ENCODE assay signal across 25 mouse cellular contexts in the genomic region with DNA sequence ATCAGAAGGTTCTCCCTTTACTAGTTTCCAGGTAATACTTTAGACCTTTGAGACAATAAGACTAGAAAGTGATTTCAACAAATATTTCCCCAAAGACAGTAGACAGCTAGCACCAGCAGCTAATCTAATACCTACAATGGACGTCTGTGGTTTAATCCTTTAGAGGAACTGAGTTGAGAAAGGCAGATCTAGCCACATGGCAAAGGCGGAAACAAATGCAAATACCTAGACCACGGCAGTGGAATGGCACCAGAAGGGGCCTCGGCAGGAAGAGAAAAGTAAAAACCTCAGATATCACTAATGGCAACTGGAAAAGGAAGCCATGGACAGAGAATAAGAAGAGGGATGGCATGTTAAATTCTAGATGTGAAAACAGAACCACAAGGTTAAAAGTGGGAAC. TPM values are rescaled to one million over a fixed set of nuclear protein-coding genes. Genes with fewer than 3 reads are reported as not detected.
DNase-seq lines count a peak whose midpoint lies in the region; ATAC-seq lines count a peak whose summit lies in the region.
"Had no signal": no experiment of that assay in that cellular context is flagged by ENCODE, and none has a peak within 500 bp of the region (broad histone marks: within the 10 kb centered on the region; RNA-seq: fewer than 3 reads in every experiment).

No protein-coding gene starts in this region.

- WGBS in hindbrain, embryonic 16.5 days: 87% methylated on average over 4 of the region's 4 CpGs

- intact Hi-C loops in left cerebral cortex, postnatal 36 days (cut with DNase I): no loop called here

- H3K4me1 ChIP-seq in hindbrain, embryonic 16.5 days (ENCODE audit: control insufficient read depth, insufficient read depth, low read depth, low read length): no peaks in the 10 kb centered on the region
- H3K4me1 ChIP-seq: embryonic facial prominence, embryonic 10.5 days; heart, embryonic 15.5 days; hindbrain, embryonic 10.5 days had no signal

- ATAC-seq in granulocyte monocyte progenitor cell, adult 5-6 weeks (replicated peaks; ENCODE audit: poor library complexity, severe bottlenecking): peak; percentile 81
- ATAC-seq in neutrophil, adult 5-6 weeks (ENCODE audit: extremely low read depth, insufficient number of reproducible peaks, low FRiP score, poor library complexity, severe bottlenecking): peak; percentile 63; the same call in 1 of the 2 replicates
- no peak for ATAC-seq in hindbrain, embryonic 16.5 days
- ATAC-seq: CD4-positive, CD25-positive, alpha-beta regulatory T cell, adult 4 months; forebrain, embryonic 14.5 days; inflammation-experienced regulatory T-cells, adult 6 months had no signal

- peak; percentile 11 for DNase-seq in lung, postnatal 36 days
- no peak for DNase-seq in lung, postnatal 4 days
- peak; percentile 54 for DNase-seq in A20 (ENCODE audit: low read depth, low spot score)
- no peak for DNase-seq in layer of hippocampus, postnatal 25 days (ENCODE audit: extremely low spot score in 1 of 2, low spot score in 1 of 2)
- DNase-seq in left cerebral cortex, postnatal 36 days (ENCODE audit: low spot score in 2 of 2): no peak
- DNase-seq: adrenal gland, postnatal 10 days; cerebellum, adult 11-12 months; cerebellum, adult 9-10 months; cerebellum, postnatal 36 days; gastrocnemius, adult 2 months; gastrocnemius, postnatal 25 days; heart, adult 18-20 months; heart, postnatal 14 days had no signal

- no peak overlapping the region for H3K4me2 ChIP-seq in hindbrain, embryonic 16.5 days (ENCODE audit: low read length)
- H3K4me2 ChIP-seq: heart, embryonic 11.5 days; heart, embryonic 15.5 days; hindbrain, embryonic 14.5 days had no signal

- no peaks in the 10 kb centered on the region for H3K9me3 ChIP-seq in hindbrain, embryonic 16.5 days (ENCODE audit: control insufficient read depth, low read length)
- H3K9me3 ChIP-seq: embryonic facial prominence, embryonic 10.5 days; heart, embryonic 15.5 days; hindbrain, embryonic 10.5 days had no signal

- H3K4me3 ChIP-seq in hindbrain, embryonic 16.5 days (ENCODE audit: low read length): no peak overlapping the region
- H3K4me3 ChIP-seq: embryonic facial prominence, embryonic 10.5 days; gastrocnemius, adult 2 months; heart, embryonic 15.5 days; hindbrain, embryonic 10.5 days had no signal

- no peak overlapping the region for H3K9ac ChIP-seq in hindbrain, embryonic 16.5 days (ENCODE audit: low read depth, low read length)
- H3K9ac ChIP-seq: heart, embryonic 15.5 days; hindbrain, embryonic 14.5 days had no signal

- H3K27me3 ChIP-seq in hindbrain, embryonic 16.5 days (replicated peaks; ENCODE audit: control insufficient read depth, insufficient read depth, low read length): no peaks in the 10 kb centered on the region
- H3K27me3 ChIP-seq: heart, embryonic 15.5 days had no signal

- peaks cover 47% of the 10 kb centered on the region for H3K36me3 ChIP-seq in hindbrain, embryonic 16.5 days (ENCODE audit: control insufficient read depth, insufficient read depth, low read length)

- no peak overlapping the region for H3K27ac ChIP-seq in hindbrain, embryonic 16.5 days (ENCODE audit: low read depth, low read length)
- H3K27ac ChIP-seq: embryonic facial prominence, embryonic 10.5 days; gastrocnemius, adult 2 months; heart, embryonic 15.5 days; hindbrain, embryonic 10.5 days; hindbrain, embryonic 14.5 days had no signal

RNA-seq across cellular contexts. Expression of a gene that starts 15.9 kb away (rescaled TPM):
- total RNA-seq in granulocyte monocyte progenitor cell, adult 5-6 weeks (2014; fragmentation: Nextera tagmentation): 0.83 TPM in 1 of 2 replicates, not detected in the other
- total RNA-seq in granulocyte monocyte progenitor cell, adult 5-6 weeks (2017): 0.30 TPM in 1 of 2 replicates, not detected in the other
- total RNA-seq in neutrophil, adult 5-6 weeks (2017): 0.86 and 1.6 TPM in 2 replicates
- polyA plus RNA-seq in hindbrain, embryonic 16.5 days (2015; fragmentation: Nextera tagmentation; extraction: Ambion mirVana): 0.13 TPM in 1 of 2 replicates, not detected in the other
- total RNA-seq in layer of hippocampus, postnatal 25 days (2021): not detected
- total RNA-seq in left cerebral cortex, postnatal 36 days (2021): not detected
- total RNA-seq: adrenal gland, postnatal 10 days; gastrocnemius, adult 2 months; gastrocnemius, postnatal 25 days; heart, adult 18-20 months; heart, postnatal 14 days had no signal
- polyA plus RNA-seq: CD4-positive, CD25-positive, alpha-beta regulatory T cell, adult 4 months; embryonic facial prominence, embryonic 14.5 days; forebrain, embryonic 14.5 days; heart, embryonic 15.5 days; hindbrain, embryonic 14.5 days; inflammation-experienced regulatory T-cells, adult 6 months had no signal

RNA-seq across cellular contexts. Expression of a gene that starts 16.2 kb away (rescaled TPM):
- total RNA-seq in granulocyte monocyte progenitor cell, adult 5-6 weeks (2014; fragmentation: Nextera tagmentation): 38.1 and 38.4 TPM in 2 replicates
- total RNA-seq in granulocyte monocyte progenitor cell, adult 5-6 weeks (2017): 53.8 and 63.9 TPM in 2 replicates
- 77.2 and 99.0 TPM in 2 replicates for total RNA-seq in neutrophil, adult 5-6 weeks (2017)
- 13.5 and 13.8 TPM in 2 replicates for polyA plus RNA-seq in hindbrain, embryonic 16.5 days (2015; fragmentation: Nextera tagmentation; extraction: Ambion mirVana)
- total RNA-seq in layer of hippocampus, postnatal 25 days (2021): 10 to 100 TPM; 32.4 to 34.2 TPM
- total RNA-seq in left cerebral cortex, postnatal 36 days (2021): 10 to 100 TPM; 26.2 to 45.3 TPM

RNA-seq across cellular contexts. Expression of a gene that starts 42.2 kb away (rescaled TPM):
- total RNA-seq in granulocyte monocyte progenitor cell, adult 5-6 weeks (2014; fragmentation: Nextera tagmentation): not detected in 2 replicates
- total RNA-seq in granulocyte monocyte progenitor cell, adult 5-6 weeks (2017): not detected in 2 replicates
- not detected in 2 replicates for total RNA-seq in neutrophil, adult 5-6 weeks (2017)
- polyA plus RNA-seq in hindbrain, embryonic 16.5 days (2015; fragmentation: Nextera tagmentation; extraction: Ambion mirVana): 0.10 TPM in 1 of 2 replicates, not detected in the other
- under 1 TPM; 0.14 to 0.34 TPM for total RNA-seq in layer of hippocampus, postnatal 25 days (2021)
- total RNA-seq in left cerebral cortex, postnatal 36 days (2021): under 1 TPM in 1 of 2 experiments, not detected in 1; 0.25 TPM
- total RNA-seq: adrenal gland, postnatal 10 days had no signal
- polyA plus RNA-seq: CD4-positive, CD25-positive, alpha-beta regulatory T cell, adult 4 months; forebrain, embryonic 14.5 days; hindbrain, embryonic 10.5 days; hindbrain, embryonic 14.5 days; inflammation-experienced regulatory T-cells, adult 6 months had no signal

Comparison
In these comparisons a context has a peak if more than half of its experiments do, and no peak if none do; other contexts are left out.
1. DNase-seq: peak in lung, postnatal 36 days (single experiment) and A20 (single experiment); none in lung, postnatal 4 days (0 of 2), layer of hippocampus, postnatal 25 days (0 of 2) and left cerebral cortex, postnatal 36 days (0 of 2).